Mouse (Mus musculus) liver, embryonic 14.5 days (tissue): Measurements from ENCODE around the gene Hist1h1d.

Experiments used
- CTCF ChIP-seq: IDR thresholded peaks from 2 replicates; pipeline ENCODE4 v1.5.1; 2016; ENCODE audit warnings: antibody characterized with exemption, low read depth, control low read depth
- EP300 ChIP-seq: IDR thresholded peaks from 2 replicates; pipeline ENCODE4 v1.6.1; 2016; ENCODE audit warnings: antibody characterized with exemption, low read depth

GRCm38 (mm10) chr13:23575271-23575851, 22.3 kb downstream of the Hist1h1d start, which contains the start of gene Hist1h3d:
- TF ChIP-seq CTCF (no peak), EP300 (peak; percentile 68)
